Comparison of ENCODE assay signal across 19 mouse cellular contexts in genomic region chr13:78802011-78802837, GRCm38 (mm10).
DNase-seq lines count a peak whose midpoint lies in the region; ATAC-seq and TF ChIP-seq lines count a peak whose summit lies in the region.
"Had no signal": no experiment of that assay in that cellular context is flagged by ENCODE, and none has a peak within 500 bp of the region (broad histone marks: within the 10 kb centered on the region; RNA-seq: fewer than 3 reads in every experiment).

No protein-coding gene starts in this region.

- ATAC-seq in forebrain, embryonic 12.5 days (ENCODE audit: low FRiP score): peak; percentile 67; the same call in 1 of the 2 replicates
- ATAC-seq in forebrain, embryonic 11.5 days (replicated peaks; ENCODE audit: low FRiP score): no peak
- peak; percentile 34; the same call in 1 of the 2 replicates for ATAC-seq in hindbrain, embryonic 14.5 days (ENCODE audit: low FRiP score)
- ATAC-seq: intestine, embryonic 15.5 days; Patski had no signal

- WGBS in forebrain, embryonic 12.5 days: 51% methylated on average over 7 of the region's 7 CpGs
- 65% methylated on average over 7 of the region's 7 CpGs for WGBS in forebrain, embryonic 11.5 days
- WGBS in hindbrain, embryonic 14.5 days: 33% methylated on average over 7 of the region's 7 CpGs

- no peak overlapping the region for H3K4me3 ChIP-seq in forebrain, embryonic 12.5 days (replicated peaks)
- H3K4me3 ChIP-seq in forebrain, embryonic 11.5 days (ENCODE audit: low read depth, low read length): no peak overlapping the region
- H3K4me3 ChIP-seq in left cerebral cortex, adult 2 months: no peak overlapping the region
- H3K4me3 ChIP-seq in hindbrain, embryonic 14.5 days (replicated peaks; ENCODE audit: low read length): no peak overlapping the region
- H3K4me3 ChIP-seq: embryonic facial prominence, embryonic 13.5 days; intestine, embryonic 15.5 days; limb, embryonic 15.5 days; liver, embryonic 15.5 days; megakaryocyte, embryonic 14.5 days had no signal

- H3K36me3 ChIP-seq in forebrain, embryonic 12.5 days (replicated peaks): no peaks in the 10 kb centered on the region
- no peaks in the 10 kb centered on the region for H3K36me3 ChIP-seq in forebrain, embryonic 11.5 days (ENCODE audit: control insufficient read depth, insufficient read depth, low read length)
- no peaks in the 10 kb centered on the region for H3K36me3 ChIP-seq in hindbrain, embryonic 14.5 days (replicated peaks; ENCODE audit: control insufficient read depth, insufficient read depth)
- H3K36me3 ChIP-seq: embryonic facial prominence, embryonic 13.5 days; intestine, embryonic 15.5 days; limb, embryonic 15.5 days; liver, embryonic 15.5 days had no signal

- H3K9me3 ChIP-seq in forebrain, embryonic 12.5 days: no peaks in the 10 kb centered on the region
- no peaks in the 10 kb centered on the region for H3K9me3 ChIP-seq in forebrain, embryonic 11.5 days (ENCODE audit: control insufficient read depth, low read length)
- H3K9me3 ChIP-seq in hindbrain, embryonic 14.5 days (ENCODE audit: control insufficient read depth, low read length): no peaks in the 10 kb centered on the region
- H3K9me3 ChIP-seq: embryonic facial prominence, embryonic 13.5 days; intestine, embryonic 15.5 days; limb, embryonic 15.5 days; liver, embryonic 15.5 days had no signal

- H3K27ac ChIP-seq in forebrain, embryonic 12.5 days: no peak overlapping the region
- no peak overlapping the region for H3K27ac ChIP-seq in forebrain, embryonic 11.5 days (ENCODE audit: low read depth, low read length)
- no peak overlapping the region for H3K27ac ChIP-seq in left cerebral cortex, adult 2 months
- no peak overlapping the region for H3K27ac ChIP-seq in hindbrain, embryonic 14.5 days
- H3K27ac ChIP-seq: embryonic facial prominence, embryonic 13.5 days; intestine, embryonic 15.5 days; limb, embryonic 15.5 days; liver, embryonic 15.5 days had no signal

- no peak for TF ChIP-seq CTCF in left cerebral cortex, adult 2 months (IDR thresholded peaks at IDR 0.05)

- H3K9ac ChIP-seq in forebrain, embryonic 12.5 days: no peak overlapping the region
- H3K9ac ChIP-seq in forebrain, embryonic 11.5 days (ENCODE audit: low read length): no peak overlapping the region
- no peak overlapping the region for H3K9ac ChIP-seq in hindbrain, embryonic 14.5 days
- H3K9ac ChIP-seq: embryonic facial prominence, embryonic 13.5 days; intestine, embryonic 15.5 days; limb, embryonic 15.5 days; liver, embryonic 15.5 days had no signal

- H3K27me3 ChIP-seq in forebrain, embryonic 12.5 days: no peaks in the 10 kb centered on the region
- no peaks in the 10 kb centered on the region for H3K27me3 ChIP-seq in forebrain, embryonic 11.5 days (ENCODE audit: control insufficient read depth, insufficient read depth, low read length)
- no peaks in the 10 kb centered on the region for H3K27me3 ChIP-seq in hindbrain, embryonic 14.5 days (ENCODE audit: control insufficient read depth, insufficient read depth, low read length)
- H3K27me3 ChIP-seq: embryonic facial prominence, embryonic 13.5 days; intestine, embryonic 15.5 days; limb, embryonic 15.5 days; liver, embryonic 15.5 days; megakaryocyte, embryonic 14.5 days; Patski had no signal

- no peak for DNase-seq in forebrain, embryonic 11.5 days (ENCODE audit: low spot score)
- DNase-seq in left cerebral cortex, postnatal 4 days: peak; percentile 17
- no peak for DNase-seq in left cerebral cortex, adult 2 months (ENCODE audit: extremely low spot score in 1 of 2, low spot score in 2 of 2)
- DNase-seq in NIH3T3 (ENCODE audit: low read depth): peak; percentile 20
- no peak for DNase-seq in hindbrain, embryonic 14.5 days (ENCODE audit: low spot score)
- DNase-seq in spleen, adult 18-20 months: no peak
- DNase-seq: cerebellum, adult 9-11 months; gastrocnemius, postnatal 14 days; heart, postnatal 4 days; lung, postnatal 14 days; right cerebral cortex, postnatal 14 days; thymus, postnatal 36 days had no signal

- no peaks in the 10 kb centered on the region for H3K4me1 ChIP-seq in forebrain, embryonic 12.5 days
- H3K4me1 ChIP-seq in forebrain, embryonic 11.5 days (replicated peaks; ENCODE audit: control insufficient read depth, insufficient read depth, low read length): no peaks in the 10 kb centered on the region
- H3K4me1 ChIP-seq in hindbrain, embryonic 14.5 days (replicated peaks; ENCODE audit: control insufficient read depth, insufficient read depth, low read length): 0 out of 2 replicates have a peak, but pooled peaks cover 3% of the 10 kb centered on the region
- H3K4me1 ChIP-seq: embryonic facial prominence, embryonic 13.5 days; intestine, embryonic 15.5 days; limb, embryonic 15.5 days; liver, embryonic 15.5 days; megakaryocyte, embryonic 14.5 days had no signal

- no peak overlapping the region for H3K4me2 ChIP-seq in forebrain, embryonic 12.5 days
- H3K4me2 ChIP-seq in forebrain, embryonic 11.5 days (ENCODE audit: low read depth, low read length, severe bottlenecking): no peak overlapping the region
- H3K4me2 ChIP-seq in hindbrain, embryonic 14.5 days (replicated peaks): no peak overlapping the region
- H3K4me2 ChIP-seq: embryonic facial prominence, embryonic 13.5 days; intestine, embryonic 15.5 days; limb, embryonic 15.5 days; liver, embryonic 15.5 days had no signal

- intact Hi-C loops in left cerebral cortex, postnatal 4 days (cut with DNase I): no loop called here
- intact Hi-C loops in left cerebral cortex, adult 2 months (cut with DNase I): no loop called here

Comparison
In these comparisons a context has a peak if more than half of its experiments do, and no peak if none do; other contexts are left out.
1. DNase-seq: peak in left cerebral cortex, postnatal 4 days (single experiment) and NIH3T3 (single experiment); none in forebrain, embryonic 11.5 days (single experiment), left cerebral cortex, adult 2 months (0 of 2), hindbrain, embryonic 14.5 days (single experiment) and spleen, adult 18-20 months (0 of 2).